ENCODE assay signal across 13 mouse cellular contexts in the genomic region with DNA sequence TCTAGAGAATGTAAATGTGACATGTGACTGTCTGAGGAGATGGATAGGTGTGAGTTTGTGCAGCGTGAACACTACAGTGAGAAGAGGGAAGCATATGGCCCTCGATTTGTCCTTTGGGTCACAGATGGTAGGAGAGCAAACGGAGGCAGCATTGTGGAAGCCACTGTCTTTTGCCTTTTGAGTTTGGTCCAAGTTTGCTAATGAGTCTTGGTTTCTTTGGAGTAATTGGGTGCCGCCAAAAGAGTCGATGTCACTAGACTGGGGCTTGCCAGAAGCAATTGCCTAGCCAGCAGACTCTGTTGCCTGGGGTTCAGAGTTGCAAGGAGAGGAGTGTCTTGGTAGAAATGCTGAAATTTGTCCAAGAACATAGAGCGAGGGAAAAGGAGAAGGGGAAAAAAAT. TPM values are rescaled to one million over a fixed set of nuclear protein-coding genes. Genes with fewer than 3 reads are reported as not detected.
DNase-seq lines count a peak whose midpoint lies in the region; ATAC-seq and TF ChIP-seq lines count a peak whose summit lies in the region.
"Had no signal": no experiment of that assay in that cellular context is flagged by ENCODE, and none has a peak within 500 bp of the region (broad histone marks: within the 10 kb centered on the region; RNA-seq: fewer than 3 reads in every experiment).

No protein-coding gene starts in this region.

- peak overlapping the region; percentile 97 for H3K27ac ChIP-seq in hindbrain, embryonic 16.5 days (ENCODE audit: low read depth, low read length)
- H3K27ac ChIP-seq: stomach, embryonic 15.5 days had no signal

- no peak for ATAC-seq in hindbrain, embryonic 16.5 days
- ATAC-seq: intestine, postnatal 0 days had no signal

- TF ChIP-seq CTCF in E14TG2a.4 (conservative IDR thresholded peaks at IDR 0.05; ENCODE audit: low read length): no peak

- 0 out of 2 replicates have a peak overlapping the region, but pooled peaks have one; percentile 89 for H3K4me3 ChIP-seq in E14TG2a.4 (replicated peaks; ENCODE audit: low read length)
- peak overlapping the region; percentile 50 for H3K4me3 ChIP-seq in hindbrain, embryonic 16.5 days (ENCODE audit: low read length)

- peak overlapping the region; percentile 59 for H3K4me2 ChIP-seq in hindbrain, embryonic 16.5 days (ENCODE audit: low read length)

- 60% methylated on average over 6 of the region's 6 CpGs for WGBS in hindbrain, embryonic 16.5 days

- intact Hi-C loops in heart, postnatal 36 days (cut with DNase I): loop anchor here (2.0 kb wide), 1 partner anchor 45 kb away; a partner anchor contains a TSS

- H3K4me1 ChIP-seq in E14TG2a.4 (replicated peaks; ENCODE audit: low read depth, low read length): peaks cover 48% of the 10 kb centered on the region
- H3K4me1 ChIP-seq in hindbrain, embryonic 16.5 days (ENCODE audit: control insufficient read depth, insufficient read depth, low read depth, low read length): peaks cover 22% of the 10 kb centered on the region

- peaks cover 29% of the 10 kb centered on the region for H3K27me3 ChIP-seq in E14TG2a.4 (ENCODE audit: insufficient read depth, low read length)
- H3K27me3 ChIP-seq in hindbrain, embryonic 16.5 days (replicated peaks; ENCODE audit: control insufficient read depth, insufficient read depth, low read length): no peaks in the 10 kb centered on the region; the same call in 1 of the 2 replicates
- H3K27me3 ChIP-seq: stomach, embryonic 15.5 days had no signal

- H3K9me3 ChIP-seq in E14TG2a.4 (ENCODE audit: low read length): no peaks in the 10 kb centered on the region
- H3K9me3 ChIP-seq in hindbrain, embryonic 16.5 days (ENCODE audit: control insufficient read depth, low read length): no peaks in the 10 kb centered on the region
- H3K9me3 ChIP-seq: megakaryocyte, embryonic 14.5 days; stomach, embryonic 15.5 days had no signal

- peak overlapping the region; percentile 31; the same call in 1 of the 2 replicates for H3K9ac ChIP-seq in hindbrain, embryonic 16.5 days (ENCODE audit: low read depth, low read length)
- H3K9ac ChIP-seq: stomach, embryonic 15.5 days had no signal

- H3K36me3 ChIP-seq in E14TG2a.4 (ENCODE audit: insufficient read depth, low read length): peaks cover 15% of the 10 kb centered on the region
- H3K36me3 ChIP-seq in hindbrain, embryonic 16.5 days (ENCODE audit: control insufficient read depth, insufficient read depth, low read length): no peaks in the 10 kb centered on the region
- H3K36me3 ChIP-seq: stomach, embryonic 15.5 days had no signal

- peak; percentile 84 for DNase-seq in heart, adult 11 months
- no peak for DNase-seq in heart, postnatal 36 days
- DNase-seq in cerebellum, adult 9-11 months: peak; percentile 74
- no peak for DNase-seq in right cerebral cortex, postnatal 36 days (ENCODE audit: low spot score in 2 of 2)
- no peak for DNase-seq in spleen, postnatal 36 days (ENCODE audit: low spot score in 2 of 2)
- DNase-seq in spleen, postnatal 4 days (ENCODE audit: low spot score in 2 of 2): no peak
- DNase-seq: adrenal gland, adult 2 months had no signal

RNA-seq across cellular contexts. Expression of a gene that starts 1.1 kb away (rescaled TPM):
- 1 to 10 TPM; 2.6 to 3.2 TPM for total RNA-seq in heart, postnatal 36 days (2021)
- polyA plus RNA-seq in hindbrain, embryonic 16.5 days (2015; fragmentation: Nextera tagmentation; extraction: Ambion mirVana): 19.6 and 21.4 TPM in 2 replicates

RNA-seq across cellular contexts. Expression of a gene that starts 10.8 kb away (rescaled TPM):
- total RNA-seq in heart, postnatal 36 days (2021): 1 to 10 TPM; 5.3 to 5.5 TPM
- polyA plus RNA-seq in hindbrain, embryonic 16.5 days (2015; fragmentation: Nextera tagmentation; extraction: Ambion mirVana): 2.7 and 3.9 TPM in 2 replicates

RNA-seq across cellular contexts. Expression of a gene that starts 14.6 kb away (rescaled TPM):
- total RNA-seq in heart, postnatal 36 days (2021): under 1 TPM; 0.70 to 0.80 TPM
- 0.35 and 1.4 TPM in 2 replicates for polyA plus RNA-seq in hindbrain, embryonic 16.5 days (2015; fragmentation: Nextera tagmentation; extraction: Ambion mirVana)
- polyA plus RNA-seq: C2C12 had no signal

RNA-seq across cellular contexts. Expression of a gene that starts 25.7 kb away (rescaled TPM):
- 10 to 100 TPM; 15.1 to 15.5 TPM for total RNA-seq in heart, postnatal 36 days (2021)
- 9.8 and 13.3 TPM in 2 replicates for polyA plus RNA-seq in hindbrain, embryonic 16.5 days (2015; fragmentation: Nextera tagmentation; extraction: Ambion mirVana)

RNA-seq across cellular contexts. Expression of a gene that starts 44.9 kb away (rescaled TPM):
- total RNA-seq in heart, postnatal 36 days (2021): 10 to 100 TPM; 54.3 to 55.2 TPM
- polyA plus RNA-seq in hindbrain, embryonic 16.5 days (2015; fragmentation: Nextera tagmentation; extraction: Ambion mirVana): 235 and 246 TPM in 2 replicates

Comparison
In these comparisons a context has a peak if more than half of its experiments do, and no peak if none do; other contexts are left out.
1. DNase-seq: peak in heart, adult 11 months (single experiment) and cerebellum, adult 9-11 months (single experiment); none in heart, postnatal 36 days (0 of 2), right cerebral cortex, postnatal 36 days (0 of 2), spleen, postnatal 36 days (0 of 2) and spleen, postnatal 4 days (0 of 2).